Mouse (Mus musculus): Measurements from ENCODE around the gene Ndufs7.

Gene Ndufs7

GRCm38 (mm10) chr10:80293325-80293724, 44.4 kb downstream of the Ndufs7 start:
- no peak for DNase-seq (ENCODE audit: low spot score in 2 of 2)

- DNase-seq (ENCODE audit: low spot score in 2 of 2) = no peak
These were observed 45.4 kb downstream of the Ndufs7 start for GRCm38 (mm10) chr10:80294311-80294710.

GRCm38 (mm10) chr10:80294788-80295303, 45.9 kb downstream of the Ndufs7 start:
- peak in 1 of 2 experiments; percentile 38 for DNase-seq (ENCODE audit: low spot score in 2 of 2)

GRCm38 (mm10) chr10:80295618-80296425, 46.9 kb downstream of the Ndufs7 start, which contains the start of gene Apc2:
Gene Apc2 (plus strand): TSS chr10:80295977.
- DNase-seq (ENCODE audit: low spot score in 2 of 2) = peak; percentile 68 to 73

GRCm38 (mm10) chr10:80296824-80297223, 47.9 kb downstream of the Ndufs7 start:
- peak in 1 of 2 experiments; percentile 36 for DNase-seq (ENCODE audit: low spot score in 2 of 2)

GRCm38 (mm10) chr10:80297526-80298133, 48.7 kb downstream of the Ndufs7 start:
- DNase-seq (ENCODE audit: low spot score in 2 of 2) = peak in 1 of 2 experiments; percentile 27

- DNase-seq (ENCODE audit: low spot score in 2 of 2) = peak; percentile 91
These were observed 49.8 kb downstream of the Ndufs7 start for GRCm38 (mm10) chr10:80298571-80299281.

- no peak for DNase-seq (ENCODE audit: low spot score in 2 of 2)
These were observed 50.4 kb downstream of the Ndufs7 start for GRCm38 (mm10) chr10:80299301-80299700.

GRCm38 (mm10) chr10:80299824-80300223, 50.9 kb downstream of the Ndufs7 start:
- DNase-seq (ENCODE audit: low spot score in 2 of 2) = no peak

GRCm38 (mm10) chr10:80300672-80301181, 51.8 kb downstream of the Ndufs7 start:
- peak; percentile 68 to 71 for DNase-seq (ENCODE audit: low spot score in 2 of 2)

- DNase-seq (ENCODE audit: low spot score in 2 of 2) = peak in 1 of 2 experiments; percentile 31
These were observed 52.5 kb downstream of the Ndufs7 start for GRCm38 (mm10) chr10:80301256-80302081.

- DNase-seq (ENCODE audit: low spot score in 2 of 2) = no peak
These were observed 53.1 kb downstream of the Ndufs7 start for GRCm38 (mm10) chr10:80302082-80302355.

GRCm38 (mm10) chr10:80302471-80302881, 53.6 kb downstream of the Ndufs7 start:
- peak; percentile 72 to 80 for DNase-seq (ENCODE audit: low spot score in 2 of 2)

GRCm38 (mm10) chr10:80304458-80304857, 55.5 kb downstream of the Ndufs7 start:
- no peak for DNase-seq (ENCODE audit: low spot score in 2 of 2)

GRCm38 (mm10) chr10:80304862-80305261, 55.9 kb downstream of the Ndufs7 start:
- DNase-seq (ENCODE audit: low spot score in 2 of 2) = no peak

Measured in frontal cortex, postnatal 10 days (tissue).